Mouse (Mus musculus): ENCODE results near the gene Ate1. TPM values are rescaled to one million over a fixed set of nuclear protein-coding genes. Genes with fewer than 3 reads are reported as not detected.
"Not testable (repeated sequence)": the region's sequence is repeated elsewhere in the genome, so short reads cannot be mapped to it uniquely, and the experiment has no call there.

The Ate1 gene
- polyA plus RNA-seq, 1 experiment from 2014 or later = 69.9 TPM

DNA sequence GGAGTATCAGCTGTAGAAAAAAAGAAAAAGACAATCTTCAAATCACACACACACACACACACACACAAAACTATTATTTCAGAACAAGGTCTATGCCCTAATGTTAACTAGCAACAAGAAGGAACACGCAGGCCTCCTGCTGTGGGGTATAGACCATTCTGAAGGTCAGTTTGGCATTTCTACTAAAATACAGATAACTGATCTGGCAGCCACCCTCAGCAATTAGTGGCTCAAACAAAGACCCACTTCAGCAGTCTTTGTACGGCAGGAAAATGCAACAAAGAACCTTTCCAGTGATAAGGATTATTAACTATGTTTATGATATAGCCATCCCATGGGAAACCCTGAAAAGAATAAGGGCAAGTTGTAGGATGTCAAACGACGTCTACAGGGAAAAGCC, 16.9 kb upstream of the Ate1 start:
- ATAC-seq (ENCODE audit: insufficient number of reproducible peaks, insufficient read depth, low FRiP score, low read depth) = no peak
- no peak overlapping the region for H3K9ac ChIP-seq (replicated peaks; ENCODE audit: low read depth, low read length)
- H3K27me3 ChIP-seq (ENCODE audit: control insufficient read depth, insufficient read depth, low read length) = no peaks in the 10 kb centered on the region
- no peaks in the 10 kb centered on the region for H3K9me3 ChIP-seq (ENCODE audit: control insufficient read depth, low read depth, low read length)
- H3K4me3 ChIP-seq (ENCODE audit: low read depth, low read length) = no peak overlapping the region
- peaks cover 63% of the 10 kb centered on the region for H3K36me3 ChIP-seq (ENCODE audit: control insufficient read depth, insufficient read depth, low read length)
- H3K4me2 ChIP-seq (replicated peaks; ENCODE audit: low read depth, low read length) = no peak overlapping the region
- H3K27ac ChIP-seq (ENCODE audit: low read length) = no peak overlapping the region
- WGBS = 76% methylated on average over 4 of the region's 4 CpGs
- no peaks in the 10 kb centered on the region for H3K4me1 ChIP-seq (ENCODE audit: control insufficient read depth, insufficient read depth, low read length)

DNA sequence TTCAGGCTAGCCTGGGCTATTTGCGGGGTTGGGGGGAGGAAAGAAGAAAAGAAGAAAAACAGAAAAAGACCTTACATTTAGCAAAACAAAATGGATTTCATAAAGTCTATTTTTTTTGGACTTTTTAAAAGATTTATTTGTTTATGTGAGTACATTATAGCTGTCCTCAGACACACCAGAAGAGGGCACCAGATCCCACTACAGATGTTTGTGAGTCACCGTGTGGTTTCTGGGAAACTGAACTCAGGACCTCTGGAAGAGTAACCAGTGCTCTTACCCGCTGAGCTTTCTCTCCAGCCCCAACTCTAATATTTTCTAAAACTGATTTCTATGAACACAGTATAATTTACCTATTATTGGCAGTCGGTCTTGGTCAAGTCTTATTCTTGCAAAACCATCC, 15.0 kb upstream of the Ate1 start:
- WGBS = 91% methylated on average over 4 of the region's 4 CpGs
- no peak for ATAC-seq (ENCODE audit: insufficient number of reproducible peaks, insufficient read depth, low FRiP score, low read depth)

GRCm38 (mm10) chr7:130533316-130534260, 13.4 kb upstream of the Ate1 start:
- 0 out of 2 replicates have a peak, but pooled peaks have one; percentile 46 for ATAC-seq (ENCODE audit: insufficient number of reproducible peaks, insufficient read depth, low FRiP score, low read depth)
- Histone ChIP-seq H3K4me1 (ENCODE audit: control insufficient read depth, insufficient read depth, low read length) (no peaks in the 10 kb centered on the region), H3K36me3 (ENCODE audit: control insufficient read depth, insufficient read depth, low read length) (peaks cover 43% of the 10 kb centered on the region)

More for the DNA sequence above, 15.0 kb upstream of the Ate1 start:
- H3K27me3 ChIP-seq (ENCODE audit: control insufficient read depth, insufficient read depth, low read length) = no peaks in the 10 kb centered on the region
- H3K4me3 ChIP-seq (ENCODE audit: low read depth, low read length) = no peak overlapping the region
- no peak overlapping the region for H3K27ac ChIP-seq (ENCODE audit: low read length)
- no peaks in the 10 kb centered on the region for H3K9me3 ChIP-seq (ENCODE audit: control insufficient read depth, low read depth, low read length)
- H3K4me2 ChIP-seq (replicated peaks; ENCODE audit: low read depth, low read length) = no peak overlapping the region
- H3K36me3 ChIP-seq (ENCODE audit: control insufficient read depth, insufficient read depth, low read length) = peaks cover 57% of the 10 kb centered on the region
- no peaks in the 10 kb centered on the region for H3K4me1 ChIP-seq (ENCODE audit: control insufficient read depth, insufficient read depth, low read length)
- H3K9ac ChIP-seq (replicated peaks; ENCODE audit: low read depth, low read length) = no peak overlapping the region

GRCm38 (mm10) chr7:130531138-130531537, 11.0 kb upstream of the Ate1 start:
- H3K9ac ChIP-seq (replicated peaks; ENCODE audit: low read depth, low read length); H3K4me2 ChIP-seq (replicated peaks; ENCODE audit: low read depth, low read length); H3K4me1 ChIP-seq (ENCODE audit: control insufficient read depth, insufficient read depth, low read length); H3K4me3 ChIP-seq (ENCODE audit: low read depth, low read length); H3K27me3 ChIP-seq (ENCODE audit: control insufficient read depth, insufficient read depth, low read length); H3K9me3 ChIP-seq (ENCODE audit: control insufficient read depth, low read depth, low read length); ATAC-seq (ENCODE audit: insufficient number of reproducible peaks, insufficient read depth, low FRiP score, low read depth); H3K27ac ChIP-seq (ENCODE audit: low read length): not testable (repeated sequence)
- H3K36me3 ChIP-seq (ENCODE audit: control insufficient read depth, insufficient read depth, low read length) = peaks cover 27% of the 10 kb centered on the region
- WGBS = 94% methylated on average over 14 of the region's 15 CpGs

More at GRCm38 (mm10) chr7:130533316-130534260, 13.4 kb upstream of the Ate1 start:
- no peak overlapping the region for H3K27ac ChIP-seq (ENCODE audit: low read length)
- no peak overlapping the region for H3K4me3 ChIP-seq (ENCODE audit: low read depth, low read length)
- H3K9me3 ChIP-seq (ENCODE audit: control insufficient read depth, low read depth, low read length) = no peaks in the 10 kb centered on the region
- H3K4me2 ChIP-seq (replicated peaks; ENCODE audit: low read depth, low read length) = no peak overlapping the region
- H3K27me3 ChIP-seq (ENCODE audit: control insufficient read depth, insufficient read depth, low read length) = no peaks in the 10 kb centered on the region
- no peak overlapping the region for H3K9ac ChIP-seq (replicated peaks; ENCODE audit: low read depth, low read length)
- 51% methylated on average over 24 of the region's 25 CpGs for WGBS

- Histone ChIP-seq H3K9me3 (ENCODE audit: control insufficient read depth, low read depth, low read length) (no peaks in the 10 kb centered on the region), H3K4me3 (ENCODE audit: low read depth, low read length) (no peak overlapping the region), H3K27me3 (ENCODE audit: control insufficient read depth, insufficient read depth, low read length) (no peaks in the 10 kb centered on the region), H3K4me2 (replicated peaks; ENCODE audit: low read depth, low read length) (no peak overlapping the region), H3K9ac (replicated peaks; ENCODE audit: low read depth, low read length) (no peak overlapping the region), H3K27ac (ENCODE audit: low read length) (peak overlapping the region; percentile 33; the same call in 1 of the 2 replicates), H3K36me3 (ENCODE audit: control insufficient read depth, insufficient read depth, low read length) (peaks cover 7% of the 10 kb centered on the region), H3K4me1 (ENCODE audit: control insufficient read depth, insufficient read depth, low read length) (no peaks in the 10 kb centered on the region)
- ATAC-seq (ENCODE audit: insufficient number of reproducible peaks, insufficient read depth, low FRiP score, low read depth) = no peak
- 76% methylated on average over 9 of the region's 9 CpGs for WGBS
These were observed 7.1 kb upstream of the Ate1 start for GRCm38 (mm10) chr7:130527306-130527705.

- H3K4me3 ChIP-seq (ENCODE audit: low read depth, low read length) = no peak overlapping the region
- WGBS = 88% methylated on average over 8 of the region's 8 CpGs
- 0 out of 2 replicates have a peak, but pooled peaks cover 3% of the 10 kb centered on the region for H3K4me1 ChIP-seq (ENCODE audit: control insufficient read depth, insufficient read depth, low read length)
- ATAC-seq (ENCODE audit: insufficient number of reproducible peaks, insufficient read depth, low FRiP score, low read depth) = no peak
- no peak overlapping the region for H3K27ac ChIP-seq (ENCODE audit: low read length)
- H3K9ac ChIP-seq (replicated peaks; ENCODE audit: low read depth, low read length) = no peak overlapping the region
- H3K27me3 ChIP-seq (ENCODE audit: control insufficient read depth, insufficient read depth, low read length) = no peaks in the 10 kb centered on the region
- H3K36me3 ChIP-seq (ENCODE audit: control insufficient read depth, insufficient read depth, low read length) = no peaks in the 10 kb centered on the region
- H3K9me3 ChIP-seq (ENCODE audit: control insufficient read depth, low read depth, low read length) = no peaks in the 10 kb centered on the region
- H3K4me2 ChIP-seq (replicated peaks; ENCODE audit: low read depth, low read length) = no peak overlapping the region
These were observed 3.3 kb upstream of the Ate1 start for GRCm38 (mm10) chr7:130523451-130523850.

DNA sequence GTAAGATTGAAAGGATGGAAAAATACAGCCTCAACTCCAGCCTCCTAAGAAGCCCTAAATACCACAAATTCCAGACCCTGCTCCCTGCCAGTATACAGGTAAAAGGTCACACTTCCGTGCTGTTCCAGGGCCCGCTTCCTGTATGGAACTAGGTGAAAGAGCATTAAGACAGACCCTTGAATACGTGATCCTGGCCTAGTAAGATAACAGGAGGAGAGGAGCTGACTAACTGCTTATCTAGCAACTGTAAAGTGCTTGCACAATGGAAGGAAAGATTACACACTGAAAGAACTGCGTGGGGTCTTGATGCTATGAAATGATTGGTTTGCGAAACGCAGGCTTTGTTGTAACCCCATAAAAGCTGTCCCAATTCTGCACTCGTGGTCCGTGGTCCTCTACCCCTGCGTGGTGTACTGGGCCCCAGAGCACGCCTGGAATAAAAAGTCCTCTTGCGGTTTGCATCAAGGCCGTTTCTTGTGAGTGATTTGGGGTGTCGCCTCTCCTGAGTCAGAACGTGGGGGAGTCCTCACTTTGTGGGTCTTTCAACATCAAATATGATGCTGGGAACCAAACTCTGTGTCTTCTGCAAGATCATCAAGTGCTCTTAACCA, 748 bp upstream of the Ate1 start:
- H3K27me3 ChIP-seq (ENCODE audit: control insufficient read depth, insufficient read depth, low read length) = no peaks in the 10 kb centered on the region
- WGBS = 81% methylated on average over 14 of the region's 14 CpGs
- no peak overlapping the region for H3K4me2 ChIP-seq (replicated peaks; ENCODE audit: low read depth, low read length)
- H3K36me3 ChIP-seq (ENCODE audit: control insufficient read depth, insufficient read depth, low read length) = no peaks in the 10 kb centered on the region
- no peaks in the 10 kb centered on the region for H3K9me3 ChIP-seq (ENCODE audit: control insufficient read depth, low read depth, low read length)
- H3K4me1 ChIP-seq (ENCODE audit: control insufficient read depth, insufficient read depth, low read length) = 0 out of 2 replicates have a peak, but pooled peaks cover 5% of the 10 kb centered on the region
- no peak overlapping the region for H3K27ac ChIP-seq (ENCODE audit: low read length)
- H3K4me3 ChIP-seq (ENCODE audit: low read depth, low read length) = no peak overlapping the region
- H3K9ac ChIP-seq (replicated peaks; ENCODE audit: low read depth, low read length) = no peak overlapping the region
- ATAC-seq (ENCODE audit: insufficient number of reproducible peaks, insufficient read depth, low FRiP score, low read depth) = no peak

DNA sequence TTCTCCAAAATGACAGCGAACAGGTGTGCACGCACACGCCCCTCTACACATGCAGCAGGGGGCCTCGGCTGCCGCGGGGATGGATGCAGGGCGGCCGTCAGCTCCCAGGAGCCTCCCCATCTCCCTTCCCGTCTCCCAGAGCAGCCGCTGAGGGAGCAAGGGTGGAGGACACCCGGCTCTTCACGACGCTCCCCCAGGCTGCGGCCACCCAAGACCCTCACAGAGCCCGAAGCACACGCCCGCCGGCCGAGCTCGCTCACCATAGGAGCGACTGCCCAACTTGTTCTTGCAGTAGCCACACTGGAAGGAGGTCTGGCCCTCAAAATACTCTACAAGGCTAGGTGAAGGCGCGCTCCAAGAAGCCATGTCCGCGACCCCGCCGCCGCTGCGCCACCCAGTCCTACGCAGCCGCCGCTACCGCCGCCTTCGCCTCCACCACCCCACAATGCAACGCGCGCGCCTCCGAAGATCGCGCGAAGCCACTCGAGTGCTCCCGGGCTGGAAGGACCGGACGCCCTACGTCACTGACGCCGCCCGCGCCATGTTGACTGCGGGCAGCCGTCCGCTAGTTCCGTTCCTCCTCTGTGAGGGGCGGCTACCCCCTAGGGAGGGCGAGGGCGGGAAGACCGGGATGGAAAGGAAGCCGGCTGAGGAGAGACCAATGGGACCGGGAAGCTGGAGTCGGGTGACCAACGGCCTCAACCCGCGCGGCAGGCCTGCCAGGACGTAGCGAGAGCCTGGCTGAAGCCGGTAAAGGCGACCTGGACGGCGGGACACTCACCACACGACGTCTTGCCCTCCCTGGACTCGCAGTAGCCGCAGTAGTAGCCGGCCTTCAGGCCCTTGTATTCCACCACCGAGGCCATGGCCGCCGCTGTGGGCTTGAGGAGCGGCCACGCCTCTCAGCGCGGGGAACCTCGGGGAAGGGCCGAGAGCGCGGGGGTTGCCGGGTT, 797 bp downstream of the Ate1 start:
- H3K9ac ChIP-seq (replicated peaks; ENCODE audit: low read depth, low read length) = peak overlapping the region; percentile 87
- WGBS = under 1% methylated on average over 89 of the region's 90 CpGs

More for the DNA sequence above, 797 bp downstream of the Ate1 start:
- H3K4me1 ChIP-seq (ENCODE audit: control insufficient read depth, insufficient read depth, low read length) = 0 out of 2 replicates have a peak, but pooled peaks cover 5% of the 10 kb centered on the region
- peak overlapping the region; percentile 76 for H3K4me2 ChIP-seq (replicated peaks; ENCODE audit: low read depth, low read length)
- peak overlapping the region; percentile 83 for H3K4me3 ChIP-seq (ENCODE audit: low read depth, low read length)
- H3K36me3 ChIP-seq (ENCODE audit: control insufficient read depth, insufficient read depth, low read length) = peaks cover under 1% of the 10 kb centered on the region; the same call in 1 of the 2 replicates
- peak overlapping the region; percentile 98 for H3K27ac ChIP-seq (ENCODE audit: low read length)
- ATAC-seq (ENCODE audit: insufficient number of reproducible peaks, insufficient read depth, low FRiP score, low read depth) = peak; percentile 98
- H3K27me3 ChIP-seq (ENCODE audit: control insufficient read depth, insufficient read depth, low read length) = no peaks in the 10 kb centered on the region
- H3K9me3 ChIP-seq (ENCODE audit: control insufficient read depth, low read depth, low read length) = no peaks in the 10 kb centered on the region

All from stomach, embryonic 14.5 days (tissue).